Mouse (Mus musculus) midbrain, embryonic 13.5 days (tissue): ENCODE results near the gene Lmod1. TPM values are rescaled to one million over a fixed set of nuclear protein-coding genes. Genes with fewer than 3 reads are reported as not detected.

Experiments
- ATAC-seq: fragments of 200-750 bp; cut with Nextera tagmentation; 2 replicates; pipeline ENCODE4 v1.8.0; 2017; ENCODE audit warnings: mild to moderate bottlenecking, moderate TSS enrichment, moderate library complexity
- H3K27ac ChIP-seq: fragments of 300-500 bp; sonication (generic); 2 replicates; pipeline ENCODE4 v1.5.1; 2015; ENCODE audit warnings: inconsistent platforms, mild to moderate bottlenecking, moderate library complexity
- H3K27me3 ChIP-seq: fragments of 300-500 bp; sonication (generic); 2 replicates; pipeline ENCODE4 v1.6.1; 2015; ENCODE audit warnings: mild to moderate bottlenecking, inconsistent platforms
- H3K36me3 ChIP-seq: fragments of 300-500 bp; sonication (generic); 2 replicates; pipeline ENCODE4 v1.6.1; 2015; ENCODE audit warnings: mild to moderate bottlenecking, inconsistent platforms
- H3K4me1 ChIP-seq: fragments of 300-500 bp; sonication (generic); replicated peaks from 2 replicates; pipeline ENCODE4 v1.6.1; 2015; ENCODE audit warnings: inconsistent platforms
- H3K4me2 ChIP-seq: fragments of 300-500 bp; sonication (generic); replicated peaks from 2 replicates; pipeline ENCODE4 v1.6.1; 2015; ENCODE audit warnings: moderate library complexity, mild to moderate bottlenecking, inconsistent platforms
- H3K4me3 ChIP-seq: fragments of 300-500 bp; sonication (generic); replicated peaks from 2 replicates; pipeline ENCODE4 v1.5.1; 2015; ENCODE audit warnings: mild to moderate bottlenecking, inconsistent platforms
- H3K9ac ChIP-seq: fragments of 300-500 bp; sonication (generic); replicated peaks from 2 replicates; pipeline ENCODE4 v1.6.1; 2015; ENCODE audit warnings: mild to moderate bottlenecking, inconsistent platforms
- H3K9me3 ChIP-seq: fragments of 300-500 bp; sonication (generic); 2 replicates; pipeline ENCODE4 v1.6.1; 2016; ENCODE audit warnings: mild to moderate bottlenecking, inconsistent platforms
- WGBS: fragments of 180-500 bp; shearing (Covaris S2); methylation state at CpG from one replicate; pipeline ENCODE4 v1.1.7; 2015; 5-methylcytosine and 5-hydroxymethylcytosine counted together
- polyA plus RNA-seq: library from polyadenylated mRNA; unstranded; fragments of >200 nt; fragmentation: Nextera tagmentation; extraction: Ambion mirVana; gene quantifications from 2 replicates; pipeline ENCODE4 v1.2.1, GENCODE M21; 2015

The Lmod1 gene
- 0.36 and 0.57 TPM in 2 replicates for polyA plus RNA-seq

- H3K27me3 ChIP-seq, result 0 out of 2 replicates have a peak, but pooled peaks cover 6% of the 10 kb centered on the region
- no peak for ATAC-seq
- 19% methylated on average over 8 of the region's 8 CpGs for WGBS
- H3K4me3 ChIP-seq, result no peak within 1 kb of the TSS
- no peak within 1 kb of the TSS for H3K9ac ChIP-seq
- H3K4me2 ChIP-seq, result no peak within 1 kb of the TSS
- no peak within 1 kb of the TSS for H3K27ac ChIP-seq
- no peaks in the 10 kb centered on the region for H3K4me1 ChIP-seq
- no peaks in the 10 kb centered on the region for H3K9me3 ChIP-seq
- H3K36me3 ChIP-seq, result no peaks in the 10 kb centered on the region
Measured at GRCm38 (mm10) chr1:135324571-135324970, at the start of gene Lmod1. TSS of gene Lmod1 (plus strand) at chr1:135324807.

- no peak for ATAC-seq
- Histone ChIP-seq H3K36me3 (peaks cover 30% of the 10 kb centered on the region), H3K4me2 (no peak overlapping the region), H3K9me3 (no peaks in the 10 kb centered on the region), H3K4me3 (no peak overlapping the region), H3K4me1 (peaks cover 27% of the 10 kb centered on the region), H3K27ac (no peak overlapping the region), H3K9ac (no peak overlapping the region), H3K27me3 (no peaks in the 10 kb centered on the region)
- WGBS, result 72% methylated on average over 9 of the region's 9 CpGs
Measured at GRCm38 (mm10) chr1:135280646-135281045, 44.0 kb upstream of the Lmod1 start.

- no peak for ATAC-seq
- peaks cover 27% of the 10 kb centered on the region for H3K4me1 ChIP-seq
- no peak overlapping the region for H3K9ac ChIP-seq
- no peak overlapping the region for H3K27ac ChIP-seq
- 96% methylated on average over 17 of the region's 17 CpGs for WGBS
- H3K9me3 ChIP-seq, result no peaks in the 10 kb centered on the region
- H3K4me3 ChIP-seq, result no peak overlapping the region
- H3K27me3 ChIP-seq, result no peaks in the 10 kb centered on the region
- no peak overlapping the region for H3K4me2 ChIP-seq
- peaks cover 19% of the 10 kb centered on the region for H3K36me3 ChIP-seq
Measured at GRCm38 (mm10) chr1:135281841-135282240, 42.8 kb upstream of the Lmod1 start.

GRCm38 (mm10) chr1:135282536-135283286 lies 41.9 kb upstream of the Lmod1 start:
- WGBS, result 40% methylated on average over 13 of the region's 13 CpGs

GRCm38 (mm10) chr1:135283287-135283825 lies 41.3 kb upstream of the Lmod1 start:
- Histone ChIP-seq H3K4me1 (peaks cover 27% of the 10 kb centered on the region), H3K27ac (peak overlapping the region; percentile 92), H3K9ac (peak overlapping the region; percentile 96), H3K36me3 (peaks cover 4% of the 10 kb centered on the region; the same call in 1 of the 2 replicates), H3K4me2 (peak overlapping the region; percentile 82), H3K27me3 (no peaks in the 10 kb centered on the region), H3K9me3 (no peaks in the 10 kb centered on the region), H3K4me3 (peak overlapping the region; percentile 78)
- WGBS, result under 1% methylated on average over 48 of the region's 48 CpGs
- peak; percentile 82 for ATAC-seq

More at GRCm38 (mm10) chr1:135282536-135283286, 41.9 kb upstream of the Lmod1 start:
- Histone ChIP-seq H3K4me3 (peak overlapping the region; percentile 78), H3K9ac (peak overlapping the region; percentile 96), H3K4me1 (peaks cover 27% of the 10 kb centered on the region), H3K36me3 (peaks cover 10% of the 10 kb centered on the region), H3K4me2 (peak overlapping the region; percentile 82), H3K27me3 (no peaks in the 10 kb centered on the region), H3K27ac (peak overlapping the region; percentile 92), H3K9me3 (no peaks in the 10 kb centered on the region)
- ATAC-seq, result no peak

GRCm38 (mm10) chr1:135283826-135284291 lies 40.7 kb upstream of the Lmod1 start, which contains the start of gene Rnpep:
TSS of gene Rnpep (minus strand) at chr1:135284084.
- H3K27me3 ChIP-seq, result no peaks in the 10 kb centered on the region
- WGBS, result under 1% methylated on average over 39 of the region's 39 CpGs
- peak within 1 kb of the TSS; percentile 92 for H3K27ac ChIP-seq
- peak within 1 kb of the TSS; percentile 78 for H3K4me3 ChIP-seq
- H3K9ac ChIP-seq, result peak within 1 kb of the TSS; percentile 96
- H3K4me1 ChIP-seq, result peaks cover 27% of the 10 kb centered on the region
- H3K36me3 ChIP-seq, result no peaks in the 10 kb centered on the region
- ATAC-seq, result peak; percentile 94
- H3K9me3 ChIP-seq, result no peaks in the 10 kb centered on the region
- peak within 1 kb of the TSS; percentile 82 for H3K4me2 ChIP-seq

GRCm38 (mm10) chr1:135286311-135286710 lies 38.3 kb upstream of the Lmod1 start:
- no peak for ATAC-seq
- Histone ChIP-seq H3K9me3 (no peaks in the 10 kb centered on the region), H3K4me1 (peaks cover 21% of the 10 kb centered on the region), H3K27ac (no peak overlapping the region), H3K4me2 (no peak overlapping the region), H3K9ac (no peak overlapping the region), H3K27me3 (no peaks in the 10 kb centered on the region), H3K4me3 (no peak overlapping the region), H3K36me3 (no peaks in the 10 kb centered on the region)
- WGBS, result 93% methylated on average over 2 of the region's 2 CpGs

GRCm38 (mm10) chr1:135290908-135291307 lies 33.7 kb upstream of the Lmod1 start:
- H3K36me3 ChIP-seq, result peaks cover 19% of the 10 kb centered on the region
- H3K4me1 ChIP-seq, result no peaks in the 10 kb centered on the region
- no peak overlapping the region for H3K4me2 ChIP-seq
- H3K9me3 ChIP-seq, result no peaks in the 10 kb centered on the region
- H3K4me3 ChIP-seq, result no peak overlapping the region
- no peak for ATAC-seq
- no peak overlapping the region for H3K27ac ChIP-seq
- 83% methylated on average over 5 of the region's 5 CpGs for WGBS
- no peaks in the 10 kb centered on the region for H3K27me3 ChIP-seq
- H3K9ac ChIP-seq, result no peak overlapping the region

- no peak for ATAC-seq
- H3K4me2 ChIP-seq, result no peak overlapping the region
- WGBS, result 84% methylated on average over 6 of the region's 6 CpGs
- peaks cover 36% of the 10 kb centered on the region for H3K36me3 ChIP-seq
- no peak overlapping the region for H3K27ac ChIP-seq
- no peak overlapping the region for H3K4me3 ChIP-seq
- no peaks in the 10 kb centered on the region for H3K9me3 ChIP-seq
- 0 out of 2 replicates have a peak, but pooled peaks cover under 1% of the 10 kb centered on the region for H3K27me3 ChIP-seq
- no peak overlapping the region for H3K9ac ChIP-seq
- H3K4me1 ChIP-seq, result peaks cover 25% of the 10 kb centered on the region
Measured at GRCm38 (mm10) chr1:135311356-135311755, 13.3 kb upstream of the Lmod1 start.

GRCm38 (mm10) chr1:135312201-135312600 lies 12.4 kb upstream of the Lmod1 start:
- Histone ChIP-seq H3K4me1 (peaks cover 25% of the 10 kb centered on the region), H3K4me3 (peak overlapping the region; percentile 82), H3K4me2 (peak overlapping the region; percentile 91), H3K36me3 (peaks cover 28% of the 10 kb centered on the region), H3K9me3 (no peaks in the 10 kb centered on the region), H3K27ac (no peak overlapping the region), H3K27me3 (0 out of 2 replicates have a peak, but pooled peaks cover 2% of the 10 kb centered on the region), H3K9ac (no peak overlapping the region; the same call in 1 of the 2 replicates)
- no peak for ATAC-seq
- WGBS, result 94% methylated on average over 4 of the region's 4 CpGs

- Histone ChIP-seq H3K36me3 (peaks cover 16% of the 10 kb centered on the region), H3K4me3 (peak within 1 kb of the TSS; percentile 82), H3K4me2 (peak within 1 kb of the TSS; percentile 91), H3K4me1 (peaks cover 25% of the 10 kb centered on the region), H3K9ac (peak within 1 kb of the TSS; percentile 90), H3K27ac (peak within 1 kb of the TSS; percentile 79), H3K27me3 (0 out of 2 replicates have a peak, but pooled peaks cover 2% of the 10 kb centered on the region), H3K9me3 (no peaks in the 10 kb centered on the region)
- peak; percentile 100 for ATAC-seq
- under 1% methylated on average over 51 of the region's 51 CpGs for WGBS
Measured at GRCm38 (mm10) chr1:135313284-135314031, 11.1 kb upstream of the Lmod1 start, which contains the start of gene Timm17a. TSS of gene Timm17a (minus strand) at chr1:135313778.
